Mouse (Mus musculus): Measurements from ENCODE around the gene 1700029H14Rik. TPM values are rescaled to one million over a fixed set of nuclear protein-coding genes. Genes with fewer than 3 reads are reported as not detected.

1700029H14Rik gene
- total RNA-seq, 1 experiment from 2014 or later: not detected

DNA sequence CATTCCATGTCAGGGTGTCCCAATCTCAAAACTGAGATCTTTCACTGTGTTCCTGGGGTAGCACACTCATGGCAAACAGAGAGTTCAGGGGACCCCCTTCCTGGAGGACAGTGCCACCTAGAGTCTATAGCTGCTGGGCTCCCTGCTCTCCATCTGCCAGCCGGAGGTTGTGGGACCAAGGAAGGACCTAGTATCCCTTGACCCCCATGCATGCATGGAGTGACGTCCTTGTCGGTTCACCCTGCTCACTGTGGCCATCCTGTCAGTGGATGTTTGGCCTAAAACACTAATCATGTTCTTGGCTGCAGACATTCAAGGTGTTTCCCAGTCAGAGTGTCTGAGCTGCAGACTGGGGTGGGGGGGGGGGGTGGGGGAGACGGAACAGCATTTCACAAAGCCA, 14.0 kb downstream of the 1700029H14Rik start:
- ATAC-seq (replicated peaks; ENCODE audit: low read depth, poor library complexity, severe bottlenecking): no peak

- no peak for ATAC-seq (replicated peaks; ENCODE audit: low read depth, poor library complexity, severe bottlenecking)
These were observed 15.8 kb downstream of the 1700029H14Rik start for GRCm38 (mm10) chr8:13546421-13546820.

- ATAC-seq (replicated peaks; ENCODE audit: low read depth, poor library complexity, severe bottlenecking): no peak
These were observed 20.7 kb downstream of the 1700029H14Rik start for GRCm38 (mm10) chr8:13541526-13541925.

- ATAC-seq (replicated peaks; ENCODE audit: low read depth, poor library complexity, severe bottlenecking): no peak
These were observed 22.1 kb downstream of the 1700029H14Rik start for GRCm38 (mm10) chr8:13540122-13540521.

- no peak for ATAC-seq (replicated peaks; ENCODE audit: low read depth, poor library complexity, severe bottlenecking)
These were observed 23.4 kb downstream of the 1700029H14Rik start for GRCm38 (mm10) chr8:13538821-13539220.

GRCm38 (mm10) chr8:13537102-13537501, 25.2 kb downstream of the 1700029H14Rik start:
- no peak for ATAC-seq (replicated peaks; ENCODE audit: low read depth, poor library complexity, severe bottlenecking)

DNA sequence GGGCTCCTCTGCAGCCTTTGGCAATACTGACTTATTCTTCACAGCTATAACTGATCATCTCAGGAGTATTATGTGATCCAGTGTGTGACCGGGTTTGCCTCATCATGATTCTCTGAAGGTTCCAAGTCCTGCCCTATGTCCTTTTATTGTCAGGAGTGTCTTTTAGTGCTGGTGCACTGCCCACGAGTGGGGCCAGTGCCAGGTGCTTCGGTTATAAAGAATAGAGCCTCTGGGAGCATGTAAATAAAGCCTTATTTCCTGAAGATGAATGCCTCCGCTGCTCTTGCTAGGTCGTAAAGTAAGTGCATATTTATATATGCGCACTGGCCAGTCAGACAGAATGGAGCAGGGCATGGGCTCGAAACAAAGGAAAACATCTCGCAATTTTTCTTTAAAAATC, 29.1 kb downstream of the 1700029H14Rik start:
- ATAC-seq (replicated peaks; ENCODE audit: low read depth, poor library complexity, severe bottlenecking): no peak

DNA sequence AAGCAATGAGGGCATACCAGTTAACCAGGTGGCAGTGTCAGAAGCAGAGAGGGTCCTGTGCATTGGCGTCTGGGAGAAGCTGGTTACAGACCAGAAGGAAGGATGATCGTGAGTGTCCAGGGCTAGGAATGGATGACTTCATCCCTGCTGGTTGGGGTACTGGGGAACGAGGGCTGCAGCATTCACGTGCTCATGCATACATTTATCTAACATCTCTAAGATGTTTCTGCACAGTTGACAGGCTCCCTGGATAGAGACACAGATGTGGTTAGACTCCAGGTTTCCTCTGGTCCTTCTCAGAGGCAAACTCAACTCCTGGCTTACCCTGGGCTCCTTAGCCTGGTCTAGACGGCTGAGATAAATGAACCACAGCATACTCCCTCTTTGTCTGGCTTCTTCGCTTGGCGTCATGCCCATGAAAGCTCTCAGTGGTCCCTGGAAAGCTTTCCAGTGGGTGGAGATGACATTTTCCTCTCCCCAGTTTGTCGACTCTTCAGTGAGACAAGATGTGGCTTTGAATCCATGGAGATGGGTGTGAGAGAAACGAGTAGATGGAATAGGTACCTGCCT, 30.6 kb downstream of the 1700029H14Rik start:
- ATAC-seq (replicated peaks; ENCODE audit: low read depth, poor library complexity, severe bottlenecking): peak; percentile 27

GRCm38 (mm10) chr8:13530941-13531340, 31.3 kb downstream of the 1700029H14Rik start:
- ATAC-seq (replicated peaks; ENCODE audit: low read depth, poor library complexity, severe bottlenecking): peak; percentile 95

DNA sequence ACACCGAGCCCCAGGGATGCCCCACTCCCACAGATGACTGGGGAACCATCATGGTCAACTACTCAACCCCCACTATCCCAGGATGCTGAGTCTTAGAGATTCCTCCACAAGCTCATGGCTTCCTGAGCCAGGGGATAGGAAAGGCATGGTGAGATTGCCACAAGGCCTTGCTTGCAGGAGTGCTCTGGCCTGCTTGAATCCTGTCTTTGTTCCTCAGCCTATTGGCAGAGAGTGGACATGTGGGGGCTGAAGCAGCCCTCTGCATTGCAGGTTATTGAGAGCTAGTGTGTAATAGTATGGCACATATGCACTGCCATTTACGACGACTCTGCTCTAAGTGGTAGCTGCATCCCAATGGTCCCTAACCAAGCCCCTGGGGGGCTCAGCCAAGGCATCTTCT, 31.9 kb downstream of the 1700029H14Rik start:
- ATAC-seq (replicated peaks; ENCODE audit: low read depth, poor library complexity, severe bottlenecking): 0 out of 2 replicates have a peak, but pooled peaks have one; percentile 1

DNA sequence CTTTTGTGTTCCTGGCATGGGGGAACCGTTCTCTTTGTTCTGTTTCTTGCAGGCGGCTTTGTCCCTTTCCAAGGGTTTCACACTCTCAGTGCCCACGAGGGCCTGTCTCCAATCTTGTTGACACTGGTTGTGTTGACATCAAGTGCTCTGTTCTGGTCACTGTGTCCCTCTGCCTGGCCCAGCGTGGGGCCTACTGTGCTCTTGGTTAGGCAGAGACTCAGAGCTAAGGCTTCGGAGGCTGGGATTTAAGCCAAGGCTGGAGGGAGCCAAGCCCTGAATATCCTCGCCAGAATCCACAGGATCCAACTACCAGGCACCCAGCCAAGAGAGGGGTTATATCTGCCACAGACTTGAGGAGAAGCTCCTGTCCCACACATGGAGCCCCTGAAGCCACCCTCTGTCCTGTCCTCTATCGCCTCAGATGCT, 32.4 kb downstream of the 1700029H14Rik start:
- no peak for ATAC-seq (replicated peaks; ENCODE audit: low read depth, poor library complexity, severe bottlenecking)

DNA sequence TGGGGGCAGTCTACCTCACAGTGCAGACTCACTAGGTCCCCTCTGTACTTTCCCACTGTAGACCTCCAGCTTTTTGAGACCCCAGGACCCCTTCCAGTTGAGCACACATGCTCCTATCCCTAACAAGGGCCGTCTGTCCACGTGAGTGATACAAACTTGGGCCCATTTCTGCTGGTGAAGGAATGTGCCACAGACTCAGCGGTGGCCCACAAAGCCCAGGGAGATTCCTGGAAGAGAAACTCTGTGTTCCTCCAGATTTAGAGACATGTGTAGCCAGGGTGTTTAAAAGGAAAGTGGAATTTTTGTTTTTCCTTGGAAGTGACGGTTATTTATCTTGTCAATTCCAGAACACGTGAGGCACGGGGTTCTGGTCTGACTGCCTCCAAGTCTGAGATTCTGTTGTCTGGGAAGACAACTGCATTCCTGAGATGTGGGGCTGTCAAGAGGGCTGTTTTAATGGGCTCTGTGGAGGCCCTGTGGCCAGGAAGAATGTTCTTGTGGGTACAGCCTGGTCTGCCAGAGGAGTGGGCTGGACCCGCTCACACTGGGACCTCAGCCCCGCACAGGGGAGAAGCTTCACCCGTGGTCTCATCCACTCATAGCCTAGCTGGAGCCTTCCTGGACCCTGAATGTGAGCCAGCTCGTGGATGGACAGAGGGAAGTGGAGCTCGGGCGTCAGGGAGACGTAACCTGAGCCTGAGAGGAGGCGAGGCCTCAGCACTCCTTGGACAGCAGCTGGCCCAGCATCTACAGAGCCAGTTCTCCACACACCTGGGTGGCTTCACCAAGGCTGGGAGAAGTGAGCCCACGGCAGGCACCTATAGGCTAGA, 33.0 kb downstream of the 1700029H14Rik start:
- ATAC-seq (replicated peaks; ENCODE audit: low read depth, poor library complexity, severe bottlenecking): no peak

GRCm38 (mm10) chr8:13521392-13521791, 40.9 kb downstream of the 1700029H14Rik start:
- no peak for ATAC-seq (replicated peaks; ENCODE audit: low read depth, poor library complexity, severe bottlenecking)

GRCm38 (mm10) chr8:13520349-13520748, 41.9 kb downstream of the 1700029H14Rik start:
- ATAC-seq (replicated peaks; ENCODE audit: low read depth, poor library complexity, severe bottlenecking): no peak

GRCm38 (mm10) chr8:13519503-13519902, 42.8 kb downstream of the 1700029H14Rik start:
- no peak for ATAC-seq (replicated peaks; ENCODE audit: low read depth, poor library complexity, severe bottlenecking)

- no peak for ATAC-seq (replicated peaks; ENCODE audit: low read depth, poor library complexity, severe bottlenecking)
These were observed 44.9 kb downstream of the 1700029H14Rik start for GRCm38 (mm10) chr8:13517284-13517781.

DNA sequence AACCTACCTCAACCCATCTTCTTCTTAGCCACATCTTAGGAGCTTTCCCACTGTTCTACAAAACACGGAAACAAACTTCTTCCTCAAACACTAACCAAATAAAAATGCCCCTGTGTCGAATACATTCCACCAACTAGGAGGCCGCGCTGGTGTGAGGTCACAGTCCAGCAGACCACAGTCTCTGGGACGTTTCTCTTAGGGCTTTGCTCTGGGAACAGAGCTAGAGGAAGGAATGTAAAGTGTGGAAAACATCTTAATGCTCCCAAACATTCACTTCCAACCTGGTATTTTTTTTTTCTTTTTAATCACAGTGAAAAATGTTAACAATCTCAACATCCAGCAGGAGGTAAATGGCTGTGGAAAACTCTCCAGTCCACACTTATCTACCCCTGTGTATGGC, 45.5 kb downstream of the 1700029H14Rik start:
- ATAC-seq (replicated peaks; ENCODE audit: low read depth, poor library complexity, severe bottlenecking): no peak

DNA sequence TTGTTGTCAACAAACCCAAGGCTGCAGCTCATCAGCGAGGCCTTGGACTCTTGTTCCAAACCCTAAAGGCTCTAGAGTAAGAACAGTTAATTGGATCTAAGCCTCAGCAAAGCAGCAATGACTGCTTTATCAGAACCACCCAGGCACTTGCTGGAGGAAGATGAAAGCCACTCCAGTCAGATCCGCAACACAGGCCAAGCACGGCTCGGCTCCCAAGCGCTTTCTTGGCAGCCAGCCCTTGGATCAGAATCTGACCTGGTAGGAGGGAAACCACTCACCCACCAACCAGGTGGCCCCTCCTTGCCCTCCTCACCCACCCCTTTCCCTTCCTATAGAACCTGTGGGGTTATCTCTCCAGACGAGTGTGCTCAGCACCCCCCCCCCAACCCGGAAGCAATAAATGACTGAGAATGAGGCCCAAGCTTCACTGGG, 46.2 kb downstream of the 1700029H14Rik start:
- peak; percentile 80 for ATAC-seq (replicated peaks; ENCODE audit: low read depth, poor library complexity, severe bottlenecking)

DNA sequence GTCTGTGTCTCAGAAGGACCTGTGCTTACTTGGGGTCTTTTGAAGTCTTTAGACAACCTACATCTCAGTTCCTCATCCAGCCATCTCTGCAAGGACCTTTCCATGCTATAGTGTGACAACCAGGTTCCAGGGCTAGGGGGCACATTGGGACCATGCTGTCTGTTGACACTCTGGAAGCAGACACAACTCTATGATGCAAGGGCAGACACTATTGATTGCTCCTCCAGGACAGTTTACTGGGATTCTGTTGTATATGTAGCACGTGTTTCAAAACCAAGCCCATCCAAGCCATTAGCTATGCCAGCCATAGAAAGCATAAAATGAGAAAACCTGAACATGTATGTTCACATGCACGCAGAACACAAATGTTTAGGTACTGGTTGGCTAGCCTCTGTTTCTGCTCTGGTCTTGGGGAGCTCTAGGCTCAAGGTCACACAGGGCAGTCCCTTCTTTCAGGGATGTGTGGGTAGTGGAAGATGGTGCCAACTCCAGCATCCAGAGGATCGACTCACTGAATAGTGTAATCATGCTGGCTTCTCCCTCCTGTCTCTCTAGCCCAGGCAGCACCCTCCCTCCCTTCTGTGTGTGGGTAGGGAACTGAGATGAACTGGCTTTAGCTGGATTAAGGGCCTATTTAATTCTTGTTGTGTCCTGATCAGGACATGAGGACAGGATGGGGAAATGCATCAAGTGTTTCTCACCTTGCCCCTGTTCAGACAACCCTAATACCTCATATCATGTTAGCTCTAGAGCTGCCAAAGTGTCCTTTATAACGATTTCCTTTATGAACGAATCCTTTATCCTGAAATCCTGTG, 48.5 kb downstream of the 1700029H14Rik start:
- ATAC-seq (replicated peaks; ENCODE audit: low read depth, poor library complexity, severe bottlenecking): no peak

GRCm38 (mm10) chr8:13512677-13513076, 49.6 kb downstream of the 1700029H14Rik start:
- no peak for ATAC-seq (replicated peaks; ENCODE audit: low read depth, poor library complexity, severe bottlenecking)

Data from common myeloid progenitor, adult 5-6 weeks (primary cell).